18 mouse cellular contexts compared by ENCODE assay signal in genomic region chr12:117638833-117639232, GRCm38 (mm10).
DNase-seq lines count a peak whose midpoint lies in the region; ATAC-seq and TF ChIP-seq lines count a peak whose summit lies in the region.
"Had no signal": no experiment of that assay in that cellular context is flagged by ENCODE, and none has a peak within 500 bp of the region (broad histone marks: within the 10 kb centered on the region; RNA-seq: fewer than 3 reads in every experiment).

No protein-coding gene starts in this region.

- TF ChIP-seq CTCF in left cerebral cortex, adult 2 months (IDR thresholded peaks at IDR 0.05): no peak

- no peaks in the 10 kb centered on the region for H3K36me3 ChIP-seq in kidney, embryonic 15.5 days
- H3K36me3 ChIP-seq: embryonic facial prominence, embryonic 13.5 days; heart, embryonic 12.5 days; limb, embryonic 15.5 days; lung, embryonic 15.5 days had no signal

- H3K9me3 ChIP-seq in kidney, embryonic 15.5 days (replicated peaks): no peaks in the 10 kb centered on the region
- H3K9me3 ChIP-seq: embryonic facial prominence, embryonic 13.5 days; heart, embryonic 12.5 days; limb, embryonic 15.5 days; lung, embryonic 15.5 days had no signal

- 77% methylated on average over 2 of the region's 2 CpGs for WGBS in kidney, embryonic 15.5 days

- ATAC-seq in kidney, embryonic 15.5 days (replicated peaks; ENCODE audit: low FRiP score): 0 out of 2 replicates have a peak, but pooled peaks have one; percentile 54
- peak; percentile 57 for ATAC-seq in common myeloid progenitor, adult 5-6 weeks (replicated peaks; ENCODE audit: low read depth, poor library complexity, severe bottlenecking)
- ATAC-seq in megakaryocyte progenitor cell, adult 5-6 weeks (replicated peaks; ENCODE audit: poor library complexity): peak; percentile 63

- H3K9ac ChIP-seq in kidney, embryonic 15.5 days: no peak overlapping the region
- H3K9ac ChIP-seq: embryonic facial prominence, embryonic 13.5 days; heart, embryonic 12.5 days; limb, embryonic 15.5 days; lung, embryonic 15.5 days had no signal

- H3K4me3 ChIP-seq in kidney, embryonic 15.5 days (replicated peaks): no peak overlapping the region
- H3K4me3 ChIP-seq in left cerebral cortex, adult 2 months: no peak overlapping the region
- H3K4me3 ChIP-seq: embryonic facial prominence, embryonic 13.5 days; heart, embryonic 12.5 days; limb, embryonic 15.5 days; lung, embryonic 15.5 days had no signal

- H3K27me3 ChIP-seq in kidney, embryonic 15.5 days: no peaks in the 10 kb centered on the region
- H3K27me3 ChIP-seq: CH12.LX; embryonic facial prominence, embryonic 13.5 days; heart, embryonic 12.5 days; limb, embryonic 15.5 days; lung, embryonic 15.5 days had no signal

- DNase-seq in kidney, postnatal 4 days: no peak
- DNase-seq in urinary bladder, adult 18-20 months (ENCODE audit: low spot score in 2 of 2): peak; percentile 25 to 43
- DNase-seq in urinary bladder, postnatal 25 days (ENCODE audit: low spot score): no peak
- DNase-seq in left cerebral cortex, adult 2 months (ENCODE audit: extremely low spot score in 1 of 2, low spot score in 2 of 2): no peak
- DNase-seq in adrenal gland, adult (ENCODE audit: inconsistent age in 2 of 2, low spot score in 1 of 2): no peak
- DNase-seq: cerebellum, adult 11 months; gastrocnemius, postnatal 36 days; heart, postnatal 36 days; right cerebral cortex, postnatal 25 days had no signal

- H3K4me2 ChIP-seq in kidney, embryonic 15.5 days: no peak overlapping the region
- H3K4me2 ChIP-seq: embryonic facial prominence, embryonic 13.5 days; heart, embryonic 12.5 days; limb, embryonic 15.5 days; lung, embryonic 15.5 days had no signal

- H3K27ac ChIP-seq in kidney, embryonic 15.5 days: 0 out of 2 replicates have a peak overlapping the region, but pooled peaks have one; percentile 13
- no peak overlapping the region for H3K27ac ChIP-seq in left cerebral cortex, adult 2 months
- H3K27ac ChIP-seq: embryonic facial prominence, embryonic 13.5 days; kidney, postnatal 0 days; limb, embryonic 15.5 days; lung, embryonic 15.5 days had no signal

- intact Hi-C loops in left cerebral cortex, adult 2 months (cut with DNase I): no loop called here

- H3K4me1 ChIP-seq in kidney, embryonic 15.5 days: peaks cover 18% of the 10 kb centered on the region
- H3K4me1 ChIP-seq: limb, embryonic 15.5 days had no signal

Comparison
In these comparisons a context has a peak if more than half of its experiments do, and no peak if none do; other contexts are left out.
1. DNase-seq: peak in urinary bladder, adult 18-20 months (2 of 2); none in kidney, postnatal 4 days (0 of 2), urinary bladder, postnatal 25 days (single experiment), left cerebral cortex, adult 2 months (0 of 2) and adrenal gland, adult (0 of 2).
2. Peak in every context shown above with its lines, with median percentiles within 50 percentile points of each other: ATAC-seq.